Mouse (Mus musculus) myocyte (in vitro differentiated cells): Measurements from ENCODE around the gene Supt6. TPM values are rescaled to one million over a fixed set of nuclear protein-coding genes. Genes with fewer than 3 reads are reported as not detected.
A peak's percentile ranks its signal among the peaks of the same experiment; 100 is the strongest.

Experiments used
- H3K27me3 ChIP-seq: one replicate; pipeline ENCODE4 v1.6.1; 2011; ENCODE audit not compliant: control insufficient read depth, insufficient read depth, insufficient read length
- H3K36me3 ChIP-seq: one replicate; pipeline ENCODE4 v1.6.1; 2011; ENCODE audit not compliant: control insufficient read depth, insufficient read depth
- H3K4me2 ChIP-seq: one replicate; pipeline ENCODE4 v1.6.1; 2011; ENCODE audit warnings: low read depth, control low read depth
- H3K4me3 ChIP-seq: one replicate; pipeline ENCODE4 v1.5.1; 2011; ENCODE audit warnings: mild to moderate bottlenecking, control low read depth, moderate library complexity
- H3K79me2 ChIP-seq: one replicate; pipeline ENCODE4 v1.6.1; 2011; ENCODE audit not compliant: control insufficient read depth, insufficient read depth
- H3ac ChIP-seq: one replicate; pipeline ENCODE4 v1.6.1; 2011; ENCODE audit not compliant: control insufficient read depth, insufficient read length
- CEBPB ChIP-seq: IDR thresholded peaks from 2 replicates; pipeline ENCODE4 v1.6.1; 2011; ENCODE audit warnings: mild to moderate bottlenecking, moderate library complexity; ENCODE audit not compliant: poor library complexity, insufficient read depth, severe bottlenecking
- E2F4 ChIP-seq: IDR thresholded peaks from one replicate; pipeline ENCODE4 v1.6.1; 2011; ENCODE audit warnings: mild to moderate bottlenecking, control low read depth, moderate library complexity; ENCODE audit not compliant: insufficient read depth
- MAX ChIP-seq: IDR thresholded peaks from one replicate; pipeline ENCODE4 v1.6.1; 2011; ENCODE audit warnings: low read depth, mild to moderate bottlenecking, control low read depth
- MYOD1 ChIP-seq, 3 experiments: IDR thresholded peaks; one replicate each; pipeline ENCODE4 v1.6.1; 2011; ENCODE audit warnings: control low read depth in 2 of 3, low read depth in 2 of 3, mild to moderate bottlenecking in 2 of 3, moderate library complexity in 1 of 3; ENCODE audit not compliant: insufficient read length in 2 of 3, control insufficient read depth in 1 of 3
- MYOG ChIP-seq, 3 experiments: IDR thresholded peaks; one replicate each; pipeline ENCODE4 v1.6.1; 2011; ENCODE audit warnings: control low read depth in 2 of 3, low read depth in 2 of 3, mild to moderate bottlenecking in 2 of 3; ENCODE audit not compliant: insufficient read length in 2 of 3, control insufficient read depth in 1 of 3, insufficient read depth in 1 of 3
- POLR2A ChIP-seq: IDR thresholded peaks from one replicate; pipeline ENCODE4 v1.6.1; 2011; ENCODE audit warnings: low read depth, mild to moderate bottlenecking, control low read depth, moderate library complexity; ENCODE audit not compliant: insufficient read length
- POLR2AphosphoS2 ChIP-seq: IDR thresholded peaks from one replicate; pipeline ENCODE4 v1.6.1; 2011; ENCODE audit warnings: low read depth, control low read depth; ENCODE audit not compliant: insufficient read length
- REST ChIP-seq: IDR thresholded peaks from one replicate; pipeline ENCODE4 v1.6.1; 2011; ENCODE audit warnings: mild to moderate bottlenecking, control low read depth, moderate library complexity; ENCODE audit not compliant: insufficient read depth, insufficient read length
- SRF ChIP-seq: IDR thresholded peaks from one replicate; pipeline ENCODE4 v1.6.1; 2011; ENCODE audit warnings: low read depth; ENCODE audit not compliant: control insufficient read depth, insufficient read length
- TCF12 ChIP-seq: IDR thresholded peaks from one replicate; pipeline ENCODE4 v1.6.1; 2011; ENCODE audit warnings: mild to moderate bottlenecking, control low read depth; ENCODE audit not compliant: poor library complexity, insufficient read depth, severe bottlenecking
- TCF3 ChIP-seq: IDR thresholded peaks from one replicate; pipeline ENCODE4 v1.6.1; 2011; ENCODE audit warnings: low read depth, control low read depth; ENCODE audit not compliant: insufficient read length
- USF1 ChIP-seq: IDR thresholded peaks from one replicate; pipeline ENCODE4 v1.6.1; 2011; ENCODE audit warnings: low read depth, mild to moderate bottlenecking, control low read depth, moderate library complexity
- polyA plus RNA-seq: library from polyadenylated mRNA; unstranded; fragments of >200 nt; fragmentation: generic; extraction: Trizol; gene quantifications from one replicate; pipeline ENCODE4 v1.2.1, GENCODE M21; 2012; ENCODE audit warnings: missing spikeins

Gene Supt6
- polyA plus RNA-seq, 1 experiment = 42.3 TPM

- TF ChIP-seq MYOD1 (IDR thresholded peaks at IDR 0.05; ENCODE audit: control insufficient read depth in 1 of 3, insufficient read length in 2 of 3, low read depth in 2 of 3) = peak in 1 of 3 experiments; percentile 1
- TF ChIP-seq MAX = no peak
- H3K27me3 ChIP-seq = no peaks in the 10 kb centered on the region
Measured at GRCm38 (mm10) chr11:78245261-78245626, 543 bp downstream of the Supt6 start.

GRCm38 (mm10) chr11:78240193-78240857, 5.5 kb downstream of the Supt6 start:
- Histone ChIP-seq H3K27me3 (no peaks in the 10 kb centered on the region), H3K79me2 (peaks cover 88% of the 10 kb centered on the region), H3K36me3 (no peaks in the 10 kb centered on the region), H3K4me3 (no peak overlapping the region), H3ac (no peak overlapping the region), H3K4me2 (peak overlapping the region; percentile 31)
- TF ChIP-seq MYOD1 (IDR thresholded peaks at IDR 0.05; ENCODE audit: control insufficient read depth in 1 of 3, insufficient read length in 2 of 3, low read depth in 2 of 3) (peak; percentile 31 to 75 (median 43)), POLR2AphosphoS2 (no peak), CEBPB (no peak), SRF (no peak), USF1 (no peak), MYOG (IDR thresholded peaks at IDR 0.05; ENCODE audit: control insufficient read depth in 1 of 3, insufficient read depth in 1 of 3, insufficient read length in 2 of 3, low read depth in 2 of 3) (peak in 2 of 3 experiments; percentile 67 to 76), TCF3 (peak; percentile 21), POLR2A (no peak), MAX (no peak), TCF12 (peak; percentile 8), E2F4 (no peak), REST (no peak)

More at GRCm38 (mm10) chr11:78245261-78245626, 543 bp downstream of the Supt6 start:
- H3K79me2 ChIP-seq = peaks cover 92% of the 10 kb centered on the region
- peak overlapping the region; percentile 74 for H3K4me2 ChIP-seq
- H3K36me3 ChIP-seq = no peaks in the 10 kb centered on the region
- H3ac ChIP-seq = peak overlapping the region; percentile 72
- H3K4me3 ChIP-seq = peak overlapping the region; percentile 97

- peaks cover 33% of the 10 kb centered on the region for H3K79me2 ChIP-seq
- H3K27me3 ChIP-seq = no peaks in the 10 kb centered on the region
- H3K4me2 ChIP-seq = no peak overlapping the region
- TF ChIP-seq POLR2AphosphoS2 (no peak), MAX (no peak), MYOG (IDR thresholded peaks at IDR 0.05; ENCODE audit: control insufficient read depth in 1 of 3, insufficient read depth in 1 of 3, insufficient read length in 2 of 3, low read depth in 2 of 3) (no peak), REST (no peak), TCF12 (no peak)
- H3K36me3 ChIP-seq = peaks cover 63% of the 10 kb centered on the region
- no peak overlapping the region for H3K4me3 ChIP-seq
- no peak overlapping the region for H3ac ChIP-seq
Measured at GRCm38 (mm10) chr11:78231518-78231917, 14.3 kb downstream of the Supt6 start.

- Histone ChIP-seq H3ac (no peak overlapping the region), H3K4me2 (no peak overlapping the region), H3K36me3 (peaks cover 93% of the 10 kb centered on the region), H3K79me2 (no peaks in the 10 kb centered on the region), H3K4me3 (no peak overlapping the region), H3K27me3 (no peaks in the 10 kb centered on the region)
- TF ChIP-seq MYOG (IDR thresholded peaks at IDR 0.05; ENCODE audit: control insufficient read depth in 1 of 3, insufficient read depth in 1 of 3, insufficient read length in 2 of 3, low read depth in 2 of 3) (no peak), CEBPB (no peak), E2F4 (no peak), POLR2A (no peak), TCF12 (no peak), USF1 (no peak), POLR2AphosphoS2 (no peak), REST (no peak), MAX (no peak), SRF (no peak), MYOD1 (IDR thresholded peaks at IDR 0.05; ENCODE audit: control insufficient read depth in 1 of 3, insufficient read length in 2 of 3, low read depth in 2 of 3) (no peak), TCF3 (no peak)
Measured at GRCm38 (mm10) chr11:78223586-78223985, 22.2 kb downstream of the Supt6 start.

GRCm38 (mm10) chr11:78215709-78216317, 30.0 kb downstream of the Supt6 start:
- H3ac ChIP-seq = no peak overlapping the region
- TF ChIP-seq USF1 = no peak
- TF ChIP-seq POLR2AphosphoS2 = no peak
- TF ChIP-seq CEBPB = no peak
- TF ChIP-seq TCF12 = no peak
- no peak for TF ChIP-seq MYOG (IDR thresholded peaks at IDR 0.05; ENCODE audit: control insufficient read depth in 1 of 3, insufficient read depth in 1 of 3, insufficient read length in 2 of 3, low read depth in 2 of 3)
- no peak for TF ChIP-seq REST
- TF ChIP-seq MYOD1 (IDR thresholded peaks at IDR 0.05; ENCODE audit: control insufficient read depth in 1 of 3, insufficient read length in 2 of 3, low read depth in 2 of 3) = no peak
- TF ChIP-seq TCF3 = no peak
- no peak for TF ChIP-seq SRF
- TF ChIP-seq POLR2A = no peak
- no peak for TF ChIP-seq MAX
- no peak for TF ChIP-seq E2F4
- H3K27me3 ChIP-seq = no peaks in the 10 kb centered on the region
- no peaks in the 10 kb centered on the region for H3K79me2 ChIP-seq
- peaks cover 94% of the 10 kb centered on the region for H3K36me3 ChIP-seq
- H3K4me2 ChIP-seq = no peak overlapping the region
- no peak overlapping the region for H3K4me3 ChIP-seq
